Mouse (Mus musculus): ENCODE measurements around the gene Kcnmb3. TPM values are rescaled to one million over a fixed set of nuclear protein-coding genes. Genes with fewer than 3 reads are reported as not detected.

The Kcnmb3 gene
- polyA plus RNA-seq (2012; rRNA removed) (not detected in 2 replicates), polyA plus RNA-seq (2014; fragmentation: Nextera tagmentation; extraction: Ambion mirVana) (not detected in 2 replicates)

GRCm38 (mm10) chr3:32492097-32493090 lies at the start of gene Kcnmb3:
Kcnmb3 (minus strand) TSS chr3:32492231.
- no peak within 1 kb of the TSS for H3K4me3 ChIP-seq (ENCODE audit: insufficient read depth in 1 of 2, low read depth in 2 of 2, low read length in 2 of 2)
- no peaks in the 10 kb centered on the region; a peak in 1 of 4 replicates for H3K4me1 ChIP-seq (replicated peaks; ENCODE audit: control insufficient read depth in 2 of 2, insufficient read depth in 2 of 2, low read length in 1 of 2)
- WGBS (ENCODE audit: insufficient replicate concordance) = 61% methylated on average over 11 of the region's 11 CpGs
- no peak within 1 kb of the TSS for H3K4me2 ChIP-seq (ENCODE audit: low read depth)
- DNase-seq (ENCODE audit: low read depth in 3 of 3, low spot score in 3 of 3) (no peak), ATAC-seq (ENCODE audit: insufficient read depth) (no peak)
- no peak within 1 kb of the TSS for H3K27ac ChIP-seq
- H3K9me3 ChIP-seq (ENCODE audit: control insufficient read depth, low read length) = no peaks in the 10 kb centered on the region
- TF ChIP-seq CTCF (IDR thresholded peaks at IDR 0.05; ENCODE audit: low read depth) = no peak
- no peak for TF ChIP-seq EP300 (IDR thresholded peaks at IDR 0.05; ENCODE audit: low read depth)
- no peaks in the 10 kb centered on the region for H3K27me3 ChIP-seq (ENCODE audit: control insufficient read depth, insufficient read depth, low read length)
- no peaks in the 10 kb centered on the region for H3K36me3 ChIP-seq (replicated peaks; ENCODE audit: control insufficient read depth, insufficient read depth, low read depth)
- H3K9ac ChIP-seq (replicated peaks) = no peak within 1 kb of the TSS

GRCm38 (mm10) chr3:32538091-32538490 lies 46.1 kb upstream of the Kcnmb3 start:
- Histone ChIP-seq H3K27ac (no peak overlapping the region), H3K36me3 (replicated peaks; ENCODE audit: control insufficient read depth, insufficient read depth, low read depth) (peaks cover 2% of the 10 kb centered on the region), H3K4me2 (ENCODE audit: low read depth) (no peak overlapping the region), H3K4me1 (replicated peaks; ENCODE audit: control insufficient read depth in 2 of 2, insufficient read depth in 2 of 2, low read length in 1 of 2) (peaks cover 7 to 15% of the 10 kb centered on the region in 2 experiments), H3K9ac (replicated peaks) (no peak overlapping the region), H3K27me3 (ENCODE audit: control insufficient read depth, insufficient read depth, low read length) (no peaks in the 10 kb centered on the region), H3K9me3 (ENCODE audit: control insufficient read depth, low read length) (no peaks in the 10 kb centered on the region), H3K4me3 (ENCODE audit: insufficient read depth in 1 of 2, low read depth in 2 of 2, low read length in 2 of 2) (no peak overlapping the region)
- 79% methylated on average over 5 of the region's 5 CpGs for WGBS (ENCODE audit: insufficient replicate concordance)
- ATAC-seq (ENCODE audit: insufficient read depth) (no peak), DNase-seq (ENCODE audit: low read depth in 3 of 3, low spot score in 3 of 3) (no peak)
- no peak for TF ChIP-seq CTCF (IDR thresholded peaks at IDR 0.05; ENCODE audit: low read depth)
- TF ChIP-seq EP300 (IDR thresholded peaks at IDR 0.05; ENCODE audit: low read depth) = no peak

- Histone ChIP-seq H3K9ac (replicated peaks) (no peak overlapping the region), H3K4me1 (replicated peaks; ENCODE audit: control insufficient read depth in 2 of 2, insufficient read depth in 2 of 2, low read length in 1 of 2) (peaks cover 7 to 15% of the 10 kb centered on the region in 2 experiments), H3K9me3 (ENCODE audit: control insufficient read depth, low read length) (no peaks in the 10 kb centered on the region), H3K27ac (no peak overlapping the region), H3K4me2 (ENCODE audit: low read depth) (no peak overlapping the region), H3K27me3 (ENCODE audit: control insufficient read depth, insufficient read depth, low read length) (no peaks in the 10 kb centered on the region), H3K36me3 (replicated peaks; ENCODE audit: control insufficient read depth, insufficient read depth, low read depth) (peaks cover 2% of the 10 kb centered on the region), H3K4me3 (ENCODE audit: insufficient read depth in 1 of 2, low read depth in 2 of 2, low read length in 2 of 2) (no peak overlapping the region)
- DNase-seq (ENCODE audit: low read depth in 3 of 3, low spot score in 3 of 3) = no peak
- 53% methylated on average over 1 of the region's 1 CpGs for WGBS (ENCODE audit: insufficient replicate concordance)
- ATAC-seq (ENCODE audit: insufficient read depth) = no peak
- TF ChIP-seq CTCF (IDR thresholded peaks at IDR 0.05; ENCODE audit: low read depth) (no peak), EP300 (IDR thresholded peaks at IDR 0.05; ENCODE audit: low read depth) (no peak)
These were observed 45.5 kb upstream of the Kcnmb3 start for GRCm38 (mm10) chr3:32537556-32537955.

GRCm38 (mm10) chr3:32535692-32536091 lies 43.7 kb upstream of the Kcnmb3 start:
- TF ChIP-seq EP300 (IDR thresholded peaks at IDR 0.05; ENCODE audit: low read depth) (no peak), CTCF (IDR thresholded peaks at IDR 0.05; ENCODE audit: low read depth) (no peak)
- Histone ChIP-seq H3K4me2 (ENCODE audit: low read depth) (peak overlapping the region; percentile 0; the same call in 1 of the 2 replicates), H3K36me3 (replicated peaks; ENCODE audit: control insufficient read depth, insufficient read depth, low read depth) (peaks cover 2% of the 10 kb centered on the region), H3K9me3 (ENCODE audit: control insufficient read depth, low read length) (no peaks in the 10 kb centered on the region), H3K27ac (peak overlapping the region; percentile 21), H3K4me3 (ENCODE audit: insufficient read depth in 1 of 2, low read depth in 2 of 2, low read length in 2 of 2) (no peak overlapping the region), H3K4me1 (replicated peaks; ENCODE audit: control insufficient read depth in 2 of 2, insufficient read depth in 2 of 2, low read length in 1 of 2) (peaks cover 7 to 15% of the 10 kb centered on the region in 2 experiments), H3K9ac (replicated peaks) (peak overlapping the region; percentile 23; the same call in 1 of the 2 replicates), H3K27me3 (ENCODE audit: control insufficient read depth, insufficient read depth, low read length) (no peaks in the 10 kb centered on the region)
- DNase-seq (ENCODE audit: low read depth in 3 of 3, low spot score in 3 of 3) (no peak), ATAC-seq (ENCODE audit: insufficient read depth) (peak; percentile 73)
- 16% methylated on average over 1 of the region's 1 CpGs for WGBS (ENCODE audit: insufficient replicate concordance)

- no peaks in the 10 kb centered on the region for H3K27me3 ChIP-seq (ENCODE audit: control insufficient read depth, insufficient read depth, low read length)
- ATAC-seq (ENCODE audit: insufficient read depth) = no peak
- peak overlapping the region; percentile 78 for H3K4me2 ChIP-seq (ENCODE audit: low read depth)
- H3K9me3 ChIP-seq (ENCODE audit: control insufficient read depth, low read length) = no peaks in the 10 kb centered on the region; the same call in 1 of the 2 replicates
- DNase-seq (ENCODE audit: low read depth in 3 of 3, low spot score in 3 of 3) = no peak
- peak overlapping the region; percentile 73; the same call in 1 of the 2 replicates for H3K27ac ChIP-seq
- H3K4me1 ChIP-seq (replicated peaks; ENCODE audit: control insufficient read depth in 2 of 2, insufficient read depth in 2 of 2, low read length in 1 of 2) = peaks cover 5 to 9% of the 10 kb centered on the region in 2 experiments
- 10% methylated on average over 5 of the region's 5 CpGs for WGBS (ENCODE audit: insufficient replicate concordance)
- H3K4me3 ChIP-seq (ENCODE audit: insufficient read depth in 1 of 2, low read depth in 2 of 2, low read length in 2 of 2) = peak overlapping the region; percentile 81 to 91
- no peaks in the 10 kb centered on the region; the same call in none of the 2 replicates for H3K36me3 ChIP-seq (replicated peaks; ENCODE audit: control insufficient read depth, insufficient read depth, low read depth)
- H3K9ac ChIP-seq (replicated peaks) = peak overlapping the region; percentile 91
- no peak for TF ChIP-seq CTCF (IDR thresholded peaks at IDR 0.05; ENCODE audit: low read depth)
- TF ChIP-seq EP300 (IDR thresholded peaks at IDR 0.05; ENCODE audit: low read depth) = no peak
These were observed 38.0 kb upstream of the Kcnmb3 start for GRCm38 (mm10) chr3:32530041-32530440.

All from liver, embryonic 14.5 days (tissue).